Mouse (Mus musculus) brain, embryonic 14.5 days (tissue): ENCODE measurements at regions not wholly inside any gene's neighbourhood (a gene's known extent, or its start where the extent isn't known, plus 50 kb on each side); places are given as distances from the start of the nearest gene placed in this dataset.

Experiments used
- CTCF ChIP-seq: fragments of 200-500 bp; IDR thresholded peaks from 2 replicates; pipeline ENCODE4 v1.5.1; 2012; ENCODE audit warnings: inconsistent platforms, mild to moderate bottlenecking, moderate library complexity, borderline replicate concordance; ENCODE audit not compliant: insufficient read depth, insufficient read length; ENCODE audit errors: extremely low read depth
- POLR2A ChIP-seq: fragments of 200-500 bp; IDR thresholded peaks from 2 replicates; pipeline ENCODE4 v1.6.1; 2012; ENCODE audit warnings: mild to moderate bottlenecking, inconsistent platforms, borderline replicate concordance; ENCODE audit not compliant: poor library complexity, insufficient read depth, insufficient read length, severe bottlenecking; ENCODE audit errors: extremely low read depth

- peak; percentile 60; the same call in 1 of the 2 replicates for TF ChIP-seq CTCF
- TF ChIP-seq POLR2A: no peak
These were observed 86.6 kb upstream of the Ercc4 start for GRCm38 (mm10) chr16:13022875-13023274.
